Mouse (Mus musculus): ENCODE measurements around the gene Hdac4.

GRCm38 (mm10) chr1:91883115-91883514 lies 312.4 kb downstream of the Hdac4 start:
- TF ChIP-seq MYOD1 (IDR thresholded peaks at IDR 0.05; ENCODE audit: control insufficient read depth in 1 of 3, insufficient read length in 2 of 3, low read depth in 2 of 3) (no peak), MAX (IDR thresholded peaks at IDR 0.05; ENCODE audit: low read depth) (no peak), POLR2A (IDR thresholded peaks at IDR 0.05; ENCODE audit: insufficient read length, low read depth) (no peak), USF1 (IDR thresholded peaks at IDR 0.05; ENCODE audit: low read depth) (no peak), REST (IDR thresholded peaks at IDR 0.05; ENCODE audit: insufficient read depth, insufficient read length) (no peak)

All from myocyte (in vitro differentiated cells).